Mouse (Mus musculus) cerebellum, adult 11 months (tissue): Measurements from ENCODE around the gene Rhof.

Experiments used
- DNase-seq: peaks from one replicate; pipeline ENCODE4 v3.0.0; 2022

Gene Rhof

DNA sequence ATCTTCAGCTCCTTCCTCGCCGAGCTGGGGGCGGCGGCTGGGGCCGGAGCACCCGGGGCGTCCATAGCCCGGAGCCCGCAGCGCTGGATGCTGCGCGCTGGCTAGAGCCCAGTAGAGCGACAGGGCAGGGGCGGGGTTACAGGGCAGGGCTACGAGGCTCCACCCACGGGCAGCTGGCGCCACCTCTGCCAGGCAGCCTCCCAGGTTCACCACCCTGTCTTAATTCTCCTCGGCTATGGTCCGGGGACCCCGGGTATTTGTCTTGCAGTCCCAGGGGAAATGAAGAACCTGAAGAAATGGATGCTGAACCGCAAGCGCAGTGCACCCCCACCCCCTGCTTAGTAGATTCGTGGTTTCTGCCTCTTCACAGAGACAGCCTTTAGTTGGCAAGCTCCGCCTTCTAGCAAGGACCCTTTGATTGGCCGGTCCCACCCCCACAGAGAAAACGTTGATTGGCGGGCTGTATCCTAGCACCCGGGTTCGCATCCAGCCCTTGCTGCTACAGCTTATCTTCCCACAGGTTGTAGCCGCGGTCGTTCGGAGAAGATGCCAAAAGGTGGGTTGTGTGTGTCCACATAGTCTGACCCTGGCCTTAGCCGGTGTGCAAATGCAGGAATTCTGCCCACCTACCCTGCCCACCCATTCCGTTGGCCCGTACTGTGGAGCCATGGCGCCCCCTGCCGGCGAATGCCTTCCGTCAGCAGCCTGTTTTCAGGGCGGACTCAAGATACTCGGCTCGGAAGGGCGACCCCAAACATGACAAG lies at the start of gene Rhof:
Gene Rhof (minus strand): TSS at position 385 of the 764 bp plus-strand sequence.
- peak; percentile 86 for DNase-seq

DNA sequence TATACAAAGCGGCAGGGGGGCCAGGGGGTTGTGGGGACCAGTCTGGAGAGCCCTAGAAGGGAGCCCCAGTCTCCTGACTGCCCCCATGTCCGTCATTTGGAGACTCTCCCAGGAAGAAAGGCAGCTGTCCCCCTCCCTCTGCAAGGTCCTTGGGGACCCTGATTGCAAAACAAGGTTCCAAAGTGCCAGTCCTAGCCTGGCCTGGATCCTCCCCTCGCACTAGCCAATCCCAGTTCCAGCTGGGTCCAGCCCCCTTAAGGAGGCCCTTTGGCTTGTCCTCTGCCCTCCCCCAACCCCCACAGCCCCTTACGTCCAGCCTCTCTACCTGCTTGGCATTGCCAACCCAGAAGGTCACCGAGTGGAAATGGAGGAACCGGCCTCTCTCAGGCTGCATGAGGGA lies 49.0 kb upstream of the Rhof start:
- no peak for DNase-seq

DNA sequence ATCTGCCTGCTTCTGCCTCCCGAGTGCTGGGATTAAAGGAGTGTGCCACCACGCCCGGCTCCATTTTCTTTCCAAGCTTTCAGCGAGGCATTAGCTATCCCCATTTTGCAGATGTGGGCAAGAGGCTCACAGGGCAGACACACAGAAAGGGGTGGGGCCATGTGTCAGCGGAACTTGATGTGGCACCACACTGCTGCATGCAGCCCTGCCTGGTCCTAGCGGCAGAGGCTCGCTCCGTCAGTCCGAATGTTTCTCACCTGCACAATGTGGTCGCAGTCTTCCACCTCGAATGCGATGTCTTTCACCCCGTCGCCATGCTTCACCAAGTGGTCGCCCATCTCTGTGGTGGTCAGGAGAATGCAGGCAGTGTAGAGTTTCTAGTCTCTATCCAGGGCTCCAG lies 47.9 kb upstream of the Rhof start:
- no peak for DNase-seq

DNA sequence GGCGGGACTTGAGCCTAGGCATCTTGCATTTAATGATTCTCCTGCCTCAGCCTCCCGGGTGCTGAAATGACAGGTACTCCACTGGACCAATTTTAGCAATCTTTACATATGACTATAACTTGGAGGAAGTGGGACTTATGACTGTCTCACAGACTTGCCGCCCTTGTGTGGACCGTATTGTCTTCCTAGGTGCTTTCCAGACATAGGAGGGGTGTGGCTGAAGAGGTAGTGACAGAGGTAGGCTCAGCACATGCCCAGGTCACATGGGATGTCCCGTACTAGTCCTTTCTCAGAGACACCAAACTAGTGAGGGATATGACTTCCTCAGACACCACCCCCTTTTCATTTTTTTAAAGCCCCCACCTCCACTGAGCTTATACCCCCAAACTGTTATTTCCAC lies 46.3 kb upstream of the Rhof start:
- DNase-seq, result no peak

DNA sequence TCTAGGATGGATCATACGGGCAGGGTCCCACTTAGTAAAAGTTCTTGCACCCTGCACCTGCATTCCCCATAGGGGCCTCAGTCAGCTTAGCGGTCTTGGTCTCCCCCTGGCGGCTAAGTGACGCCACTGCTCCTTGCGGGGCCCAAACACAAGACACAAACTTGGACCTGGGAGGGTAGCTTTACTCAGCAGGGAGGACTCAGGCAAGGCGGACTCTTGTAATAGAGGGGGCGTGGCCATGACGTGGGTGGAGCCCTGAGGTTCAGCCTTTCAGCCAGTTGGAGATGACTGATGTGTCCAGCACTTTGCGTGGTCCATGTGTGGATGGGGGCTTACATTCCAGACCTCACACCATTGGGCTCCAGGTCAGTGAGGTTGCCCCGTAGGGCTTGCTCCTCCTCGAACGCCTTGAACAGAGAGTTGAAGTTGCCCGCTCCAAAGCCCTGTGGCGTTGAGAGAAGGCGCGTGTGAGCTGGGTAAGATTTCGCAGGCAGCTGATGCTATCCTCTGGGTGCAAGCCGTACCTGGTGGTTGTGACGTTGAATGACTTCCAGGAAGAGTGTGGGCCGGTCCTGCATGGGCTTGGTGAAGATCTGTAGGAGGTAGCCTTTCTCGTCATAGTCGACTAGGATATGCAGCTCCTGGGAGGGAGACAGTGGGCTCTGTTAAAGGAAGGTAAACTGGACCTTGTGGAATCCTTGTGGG lies 39.3 kb upstream of the Rhof start:
- peak; percentile 71 for DNase-seq

DNA sequence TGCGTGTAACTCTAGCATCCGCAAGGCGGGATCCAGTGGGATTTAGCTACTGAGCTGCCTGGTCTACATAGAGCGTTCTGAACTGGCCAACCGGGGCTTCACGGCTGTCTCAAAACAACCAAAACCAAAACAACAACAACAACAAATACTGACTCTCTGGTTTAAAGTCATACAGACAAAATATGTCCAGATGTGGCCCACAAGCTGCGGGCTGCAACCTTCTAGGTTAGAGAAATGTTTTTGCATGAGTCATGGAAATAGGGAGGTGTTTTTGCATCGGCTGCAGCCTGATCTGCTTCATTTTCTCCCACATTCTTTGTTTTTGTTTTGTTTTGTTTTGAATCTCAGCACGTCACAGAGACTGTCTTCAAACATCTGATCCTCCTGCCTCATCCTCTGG lies 37.9 kb upstream of the Rhof start:
- DNase-seq, result no peak

DNA sequence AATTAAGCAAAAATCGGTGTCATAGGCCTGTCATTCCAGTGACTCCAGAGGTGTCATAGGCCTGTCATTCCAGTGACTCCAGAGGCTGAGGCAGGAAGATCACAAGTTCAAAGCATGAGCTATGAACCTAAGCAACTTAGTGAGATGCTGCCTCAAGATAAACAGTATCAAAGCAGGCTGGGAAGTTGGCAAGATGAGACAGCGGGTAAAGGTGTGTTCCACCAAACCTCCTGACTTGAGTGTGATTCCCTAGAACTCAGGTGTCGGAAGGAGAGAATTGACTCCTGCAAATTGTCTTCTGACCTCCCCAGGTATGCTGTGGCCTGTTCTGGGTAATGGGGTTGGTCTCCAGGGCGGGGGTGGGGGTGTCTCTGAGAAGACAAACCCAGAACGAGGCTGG lies 36.8 kb upstream of the Rhof start, which contains the start of gene Psmd9:
Gene Psmd9 (plus strand): TSS at position 130 of the 400 bp plus-strand sequence.
- no peak for DNase-seq

DNA sequence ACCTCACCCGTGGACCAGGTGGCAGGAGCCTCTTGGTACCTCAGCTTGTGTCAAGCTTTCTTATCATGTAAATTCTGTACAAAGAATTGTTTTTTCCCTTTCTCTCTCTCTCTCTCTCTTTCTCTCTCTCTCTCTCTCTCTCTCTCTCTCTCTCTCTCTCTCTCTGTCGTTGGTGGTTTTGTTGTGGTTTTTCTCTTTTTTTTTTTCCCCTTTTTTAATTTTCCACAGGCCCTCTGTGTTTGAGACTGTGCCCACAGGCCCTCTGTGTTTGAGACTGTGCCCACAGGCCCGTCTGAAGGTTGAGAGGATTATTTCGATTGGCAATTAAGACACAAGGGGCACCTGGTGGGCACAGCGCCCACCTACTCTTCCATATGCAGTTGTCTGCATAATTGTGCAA lies 35.1 kb upstream of the Rhof start:
- no peak for DNase-seq

DNA sequence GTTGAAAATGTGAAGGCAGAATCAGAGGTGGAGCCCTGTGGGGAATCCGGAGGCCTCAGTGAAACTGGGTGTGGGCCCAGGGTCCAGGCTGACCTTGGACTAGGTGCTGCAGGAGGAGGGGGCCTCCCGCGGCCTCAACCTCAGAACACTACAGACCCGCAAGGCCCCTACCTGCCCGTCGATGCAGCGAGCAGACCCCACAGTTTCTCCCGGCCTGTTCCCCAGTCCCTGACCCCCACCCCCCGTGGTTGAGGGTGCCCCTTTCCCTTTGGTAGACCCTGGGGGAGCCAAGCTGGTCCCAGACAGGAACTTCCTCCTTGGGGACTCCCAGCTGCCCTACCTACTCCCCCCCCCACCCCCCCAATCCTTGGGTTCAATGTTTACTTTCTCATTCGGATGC lies 33.9 kb upstream of the Rhof start:
- DNase-seq, result no peak

DNA sequence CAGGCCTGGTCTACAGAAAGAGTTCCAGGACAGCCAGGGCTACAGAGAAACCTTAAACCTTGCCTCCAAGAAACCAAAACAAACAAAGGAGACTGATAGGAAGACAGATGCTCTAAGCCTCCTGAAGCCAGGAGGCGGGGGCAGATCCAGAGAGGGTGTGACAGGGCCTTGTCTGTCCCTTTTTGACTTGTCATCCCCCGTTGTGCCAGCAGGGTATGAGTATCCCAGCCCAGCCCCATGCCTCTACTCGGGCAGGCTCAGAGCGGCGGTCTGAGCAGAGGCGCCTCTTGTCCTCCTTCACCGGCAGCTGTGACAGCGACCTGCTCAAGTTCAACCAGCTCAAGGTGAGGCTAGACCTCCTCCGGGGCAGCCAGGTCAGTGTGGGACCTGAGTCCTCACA lies 30.4 kb upstream of the Rhof start:
- no peak for DNase-seq

DNA sequence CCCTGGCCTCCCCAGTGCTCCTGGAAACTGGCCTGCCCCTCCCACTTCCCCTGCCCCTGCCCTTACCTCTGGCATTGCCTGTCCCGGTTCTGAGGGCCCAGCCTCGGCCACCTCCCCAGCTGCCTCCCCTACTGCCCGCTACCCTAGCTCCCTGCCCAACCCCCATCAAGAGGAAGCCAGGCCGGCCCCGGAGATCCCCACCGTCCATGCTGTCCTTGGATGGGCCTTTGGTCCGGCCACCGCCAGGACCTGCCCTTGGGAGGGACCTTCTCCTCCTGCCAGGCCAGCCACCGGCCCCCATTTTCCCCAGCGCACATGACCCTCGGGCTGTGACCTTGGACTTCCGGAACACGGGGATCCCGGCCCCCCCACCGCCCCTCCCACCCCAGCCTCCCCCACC lies 27.8 kb upstream of the Rhof start:
- DNase-seq, result no peak

DNA sequence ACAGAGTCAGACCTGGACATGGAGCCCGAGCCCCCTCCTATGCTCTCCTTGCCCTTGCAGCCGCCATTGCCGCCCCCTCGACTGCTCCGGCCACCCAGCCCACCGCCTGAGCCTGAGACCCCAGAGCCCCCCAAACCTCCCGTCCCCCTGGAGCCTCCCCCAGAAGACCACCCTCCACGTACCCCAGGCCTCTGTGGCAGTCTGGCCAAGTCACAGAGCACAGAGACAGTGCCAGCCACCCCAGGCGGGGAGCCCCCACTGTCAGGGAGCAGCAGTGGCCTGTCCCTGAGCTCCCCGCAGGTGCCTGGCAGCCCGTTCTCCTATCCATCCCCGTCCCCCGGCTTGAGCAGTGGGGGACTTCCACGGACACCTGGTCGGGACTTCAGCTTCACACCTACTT lies 27.4 kb upstream of the Rhof start:
- no peak for DNase-seq

DNA sequence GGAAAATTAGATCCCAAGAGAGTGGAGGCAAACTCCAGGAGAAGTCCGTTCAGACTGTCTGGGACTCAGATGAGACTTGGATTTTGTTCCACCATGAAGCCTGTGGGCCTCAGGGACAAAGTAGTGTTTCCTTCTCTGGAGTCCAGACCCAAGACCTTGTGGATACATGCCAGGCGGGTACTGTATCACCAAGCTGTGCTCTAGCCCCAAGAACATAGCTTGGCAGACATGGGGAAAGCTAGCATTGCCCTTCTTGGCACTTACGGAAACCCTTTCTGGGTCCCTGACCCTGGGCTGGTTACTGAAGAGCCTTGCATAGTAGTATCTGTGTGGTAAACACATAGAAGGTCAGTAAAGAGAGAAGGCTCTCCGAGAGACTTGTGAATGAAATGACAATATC lies 27.0 kb upstream of the Rhof start:
- no peak for DNase-seq

DNA sequence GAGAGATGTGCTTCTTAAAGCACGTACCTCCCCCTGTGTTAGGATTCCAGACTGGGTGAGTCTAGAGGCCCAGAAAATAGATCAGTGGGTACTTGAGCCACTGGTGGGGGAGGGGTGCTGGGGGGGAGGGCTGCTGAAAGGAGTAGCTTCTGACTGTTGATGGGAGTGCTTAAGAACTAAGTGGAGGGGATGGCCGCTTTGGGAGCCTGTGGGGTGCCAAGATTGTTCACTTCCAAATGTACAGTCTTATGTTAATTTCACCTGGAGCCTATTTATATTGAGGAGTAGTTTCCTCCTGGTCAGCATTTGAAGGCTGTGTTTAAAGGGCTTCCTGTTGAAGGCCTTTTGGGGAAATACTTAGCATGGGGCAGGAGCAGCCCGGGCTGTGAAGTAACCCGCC lies 25.5 kb upstream of the Rhof start:
- no peak for DNase-seq

DNA sequence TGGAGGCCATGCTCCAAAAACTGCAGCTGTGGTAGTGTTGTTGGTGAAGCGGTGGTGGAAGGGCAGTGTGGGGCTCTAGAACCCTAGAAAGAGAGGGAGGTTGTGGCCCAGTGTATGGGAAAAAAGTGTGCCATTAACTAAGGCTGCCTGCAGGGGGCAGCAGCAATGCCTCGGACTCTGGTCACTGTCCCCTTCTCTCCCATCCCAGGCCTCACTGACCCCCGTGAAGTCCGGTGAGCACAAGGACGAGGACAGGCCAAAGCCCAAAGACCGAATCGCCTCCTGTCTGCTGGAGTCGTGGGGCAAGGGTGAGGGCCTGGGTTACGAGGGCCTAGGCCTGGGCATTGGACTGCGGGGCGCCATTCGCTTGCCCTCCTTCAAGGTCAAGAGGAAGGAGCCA lies 24.3 kb upstream of the Rhof start:
- no peak for DNase-seq

DNA sequence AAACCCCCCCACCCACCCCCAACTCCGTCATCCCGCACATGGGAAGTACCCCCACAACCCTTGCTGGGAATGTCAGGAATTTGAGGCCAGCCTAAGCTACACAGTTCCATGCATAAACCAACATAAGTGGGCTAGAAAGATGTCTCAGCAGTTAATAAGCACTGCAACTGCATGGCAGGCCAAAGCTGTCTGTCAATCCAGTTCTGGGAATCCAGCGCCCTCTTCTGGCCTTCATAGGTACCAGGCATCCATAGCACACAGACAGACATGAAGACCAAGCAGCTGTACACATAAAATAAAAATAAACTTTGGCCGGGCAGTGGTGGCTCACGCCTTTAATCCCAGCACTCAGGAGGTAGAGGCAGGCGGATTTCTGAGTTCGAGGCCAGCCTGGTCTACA lies 22.9 kb upstream of the Rhof start:
- peak; percentile 61 for DNase-seq

DNA sequence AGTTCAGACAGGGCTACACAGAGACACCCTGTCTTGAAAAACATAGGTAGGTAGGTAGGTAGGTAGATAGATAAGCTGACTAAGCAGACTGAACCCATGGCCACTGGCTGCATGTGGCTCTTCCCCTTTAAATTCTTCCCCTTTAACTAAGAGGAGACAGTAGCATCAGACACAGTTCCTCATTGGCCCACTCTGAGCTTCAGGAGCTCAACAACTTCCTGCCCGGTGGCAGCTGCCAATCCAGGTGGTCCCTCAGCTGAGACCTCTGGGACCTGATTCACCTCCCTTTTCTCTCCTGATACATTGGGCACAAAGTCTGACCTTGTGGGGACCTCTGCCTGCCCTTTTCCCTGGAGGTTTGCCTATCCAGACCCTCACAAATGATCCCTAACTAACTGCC lies 20.4 kb upstream of the Rhof start:
- DNase-seq, result no peak

DNA sequence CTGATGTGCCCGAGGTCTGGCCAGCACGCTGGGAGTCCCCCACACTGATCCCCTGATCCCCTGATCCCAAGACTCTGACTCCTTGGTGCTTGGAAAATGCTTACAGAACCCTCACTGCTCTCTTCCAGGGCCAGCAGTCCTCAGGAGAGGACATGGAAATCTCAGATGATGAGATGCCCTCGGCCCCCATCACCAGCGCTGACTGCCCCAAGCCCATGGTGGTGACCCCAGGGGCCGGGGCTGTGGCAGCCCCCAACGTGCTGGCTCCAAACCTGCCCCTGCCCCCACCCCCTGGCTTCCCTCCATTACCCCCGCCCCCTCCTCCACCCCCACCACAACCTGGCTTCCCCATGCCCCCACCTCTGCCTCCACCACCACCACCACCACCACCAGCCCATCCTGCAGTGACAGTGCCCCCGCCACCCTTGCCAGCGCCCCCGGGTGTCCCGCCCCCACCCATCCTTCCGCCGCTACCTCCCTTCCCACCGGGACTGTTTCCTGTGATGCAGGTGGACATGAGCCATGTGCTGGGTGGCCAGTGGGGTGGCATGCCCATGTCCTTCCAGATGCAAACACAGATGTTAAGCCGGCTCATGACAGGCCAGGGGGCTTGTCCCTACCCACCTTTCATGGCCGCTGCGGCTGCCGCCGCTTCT lies 19.3 kb upstream of the Rhof start:
- DNase-seq, result no peak

DNA sequence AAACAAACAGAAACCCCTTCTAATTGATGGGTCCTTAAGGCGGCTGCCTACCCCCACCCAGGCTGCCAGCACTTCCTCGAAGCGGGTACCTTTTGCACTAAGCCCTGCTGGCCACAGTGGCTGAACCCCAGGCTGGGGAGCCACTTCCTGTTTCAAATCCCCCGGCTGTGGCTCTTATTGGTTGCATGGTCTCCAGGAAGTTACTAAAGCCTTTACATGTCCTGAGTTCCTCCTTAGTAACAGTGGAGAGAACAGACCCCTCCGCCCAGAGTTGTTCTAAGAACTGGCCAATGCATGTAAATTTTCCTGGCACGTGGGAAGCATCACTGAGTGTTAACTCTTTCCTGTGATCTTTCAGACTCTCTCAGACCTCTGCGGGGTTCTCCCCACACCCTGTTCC lies 18.6 kb upstream of the Rhof start:
- no peak for DNase-seq

DNA sequence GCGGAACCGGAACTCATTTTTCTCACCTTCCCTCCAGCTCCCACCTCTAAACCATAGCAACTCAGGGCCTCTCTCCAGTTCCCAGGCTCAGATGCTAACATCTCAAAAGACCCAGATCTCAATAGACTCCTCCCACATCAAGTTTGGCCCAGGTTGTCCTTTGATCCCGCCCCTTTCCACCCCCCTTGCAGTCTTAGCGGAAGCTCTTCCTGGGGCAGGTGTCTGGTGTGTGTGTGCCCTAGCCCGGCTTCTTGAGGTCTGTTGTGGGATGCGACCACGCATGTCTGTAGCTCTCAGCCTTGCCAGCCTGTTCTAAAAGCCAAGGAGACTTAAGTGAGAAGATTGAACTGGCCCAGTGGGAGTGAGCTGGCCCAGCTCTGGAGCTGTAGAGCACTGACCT lies 18.1 kb upstream of the Rhof start:
- DNase-seq, result peak; percentile 36

DNA sequence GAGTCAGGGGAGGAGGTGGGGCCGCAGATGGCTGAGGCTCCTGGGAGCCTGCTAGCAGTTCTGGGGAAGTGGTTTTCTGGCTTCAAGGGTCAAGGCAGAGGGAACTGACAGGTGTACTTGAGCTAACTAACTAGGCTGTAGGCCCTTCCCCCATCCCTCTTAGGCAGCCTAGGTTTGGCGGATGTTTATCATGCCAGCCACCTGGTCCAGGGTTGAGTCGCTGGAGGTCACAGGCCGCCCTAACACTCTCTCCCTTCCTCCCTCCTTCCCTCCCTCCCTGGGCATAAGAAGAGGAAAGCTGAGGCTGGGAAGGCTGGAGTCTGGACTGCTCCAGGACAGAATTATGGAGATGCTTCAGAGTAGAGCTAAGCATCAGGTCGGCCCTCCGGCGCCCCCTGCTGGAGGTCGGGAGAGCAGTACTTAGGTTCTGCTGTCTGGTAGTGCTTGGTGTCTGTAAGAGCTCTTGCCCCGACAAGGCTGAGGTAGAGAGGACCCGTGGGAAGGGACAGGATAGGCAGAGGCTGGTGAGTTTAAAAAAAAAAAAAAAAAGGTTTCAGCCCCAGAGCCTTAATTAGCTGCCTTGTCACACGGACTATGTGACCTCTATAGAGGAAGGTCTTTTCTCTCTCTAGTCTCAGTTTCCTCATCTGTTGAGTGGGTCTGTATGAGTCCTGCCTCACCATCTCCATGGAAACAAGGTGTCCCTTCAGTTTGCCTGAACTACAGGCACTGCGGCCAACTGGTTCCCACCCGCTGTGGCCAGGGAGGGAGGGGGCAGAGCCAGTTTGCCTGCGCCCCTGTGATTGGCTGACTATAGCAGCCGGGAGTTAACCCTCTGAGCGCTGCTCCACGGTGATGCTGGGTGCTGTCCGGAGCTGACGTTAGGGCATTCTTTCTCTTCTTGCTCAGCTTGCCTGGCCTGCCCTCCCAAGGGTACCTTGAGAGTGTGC lies 17.2 kb upstream of the Rhof start:
- DNase-seq, result peak; percentile 88

DNA sequence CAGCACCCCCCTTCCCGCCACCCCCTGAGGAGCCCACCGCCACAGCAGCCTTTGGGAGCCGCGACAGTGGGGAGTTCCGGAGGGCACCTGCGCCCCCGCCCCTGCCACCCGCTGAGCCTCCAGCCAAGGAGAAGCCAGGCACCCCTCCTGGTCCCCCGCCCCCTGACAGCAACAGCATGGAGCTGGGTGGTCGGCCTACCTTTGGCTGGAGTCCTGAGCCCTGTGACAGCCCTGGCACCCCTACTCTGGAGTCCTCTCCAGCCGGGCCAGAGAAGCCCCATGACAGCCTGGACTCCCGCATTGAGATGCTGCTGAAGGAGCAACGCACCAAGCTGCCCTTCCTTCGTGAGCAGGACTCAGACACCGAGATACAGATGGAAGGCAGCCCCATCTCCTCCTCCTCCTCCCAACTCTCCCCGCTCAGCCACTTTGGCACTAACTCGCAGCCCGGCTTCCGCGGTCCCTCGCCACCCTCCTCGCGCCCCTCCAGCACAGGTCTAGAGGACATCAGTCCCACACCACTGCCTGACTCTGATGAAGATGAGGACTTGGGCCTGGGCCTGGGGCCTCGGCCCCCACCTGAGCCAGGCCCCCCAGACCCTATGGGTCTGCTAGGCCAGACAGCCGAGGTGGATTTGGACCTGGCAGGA lies 15.7 kb upstream of the Rhof start:
- peak; percentile 39 for DNase-seq
